Mouse (Mus musculus) naive thymus-derived CD4-positive, alpha-beta T cell, adult 2 months (primary cell): ENCODE measurements around the gene Afm.

ENCODE experiments used
- DNase-seq: peaks from one replicate; pipeline ENCODE4 v3.0.0-alpha.2; 2011; ENCODE audit warnings: low read depth

The Afm gene

DNA sequence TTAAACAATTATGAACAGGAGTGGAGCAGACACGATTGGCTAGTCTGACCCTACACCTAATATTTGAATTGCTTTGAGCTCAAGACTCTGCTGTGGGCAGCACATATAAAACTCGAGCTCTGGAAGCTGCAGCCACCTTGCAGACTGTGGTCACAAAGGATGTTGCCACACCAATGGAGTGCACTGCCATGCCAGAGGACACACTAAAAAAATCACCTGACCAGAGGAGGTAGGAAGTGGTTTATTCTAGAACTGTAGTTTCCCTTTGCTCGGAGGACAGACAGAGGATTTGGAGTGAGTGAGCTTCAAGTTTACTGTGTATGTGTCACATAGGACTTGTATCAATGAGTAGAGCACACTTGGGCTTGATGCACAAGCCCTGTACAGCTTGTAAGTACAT lies 37.3 kb downstream of the Afm start:
- no peak for DNase-seq

DNA sequence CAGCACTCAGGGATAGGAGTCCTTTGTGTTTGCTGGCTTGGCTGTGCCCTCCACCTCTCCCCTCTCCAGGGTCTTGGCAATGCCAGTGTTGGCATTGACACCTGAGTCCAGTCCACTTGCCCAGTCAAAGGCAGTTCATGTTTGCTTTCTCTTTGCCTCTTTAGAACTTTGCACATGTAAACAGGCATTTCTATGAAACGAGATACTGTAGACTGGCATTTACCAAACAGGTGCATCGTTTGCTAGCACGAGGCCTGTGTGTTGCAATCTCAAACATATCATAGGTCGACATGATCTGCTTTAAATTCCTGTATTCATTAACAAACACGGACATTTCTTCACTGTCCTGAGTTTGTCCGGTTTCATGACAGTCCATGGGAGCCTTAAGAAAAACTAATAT lies 42.0 kb downstream of the Afm start, which contains the start of gene 5830473C10Rik:
Gene 5830473C10Rik (plus strand): TSS at position 365 of the 400 bp plus-strand sequence.
- no peak for DNase-seq

DNA sequence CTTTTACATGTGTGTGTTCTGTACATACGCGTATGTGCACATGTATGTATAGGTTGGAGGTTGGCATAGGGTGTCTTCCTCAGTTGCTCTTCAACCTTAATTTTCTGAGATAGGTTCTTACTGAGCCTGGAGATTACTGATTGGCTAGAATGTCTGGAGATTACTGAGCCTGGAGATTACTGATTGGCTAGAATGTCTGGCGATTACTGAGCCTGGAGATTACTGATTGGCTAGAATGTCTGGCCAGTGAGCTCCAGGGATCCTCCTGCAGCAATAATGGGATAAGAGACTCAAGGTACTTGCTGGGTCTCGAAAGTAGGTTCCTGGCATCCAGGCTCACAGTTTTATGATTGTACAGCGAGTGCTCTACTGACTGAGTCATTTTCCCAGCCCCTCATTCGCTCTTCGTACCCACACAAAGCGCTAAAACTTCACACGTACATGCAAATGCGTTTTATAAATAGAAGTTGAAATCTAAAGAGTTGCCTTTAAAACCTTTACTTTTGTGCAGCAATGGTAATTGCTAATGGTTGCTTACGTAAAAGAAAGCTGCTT lies 43.1 kb downstream of the Afm start:
- no peak for DNase-seq

DNA sequence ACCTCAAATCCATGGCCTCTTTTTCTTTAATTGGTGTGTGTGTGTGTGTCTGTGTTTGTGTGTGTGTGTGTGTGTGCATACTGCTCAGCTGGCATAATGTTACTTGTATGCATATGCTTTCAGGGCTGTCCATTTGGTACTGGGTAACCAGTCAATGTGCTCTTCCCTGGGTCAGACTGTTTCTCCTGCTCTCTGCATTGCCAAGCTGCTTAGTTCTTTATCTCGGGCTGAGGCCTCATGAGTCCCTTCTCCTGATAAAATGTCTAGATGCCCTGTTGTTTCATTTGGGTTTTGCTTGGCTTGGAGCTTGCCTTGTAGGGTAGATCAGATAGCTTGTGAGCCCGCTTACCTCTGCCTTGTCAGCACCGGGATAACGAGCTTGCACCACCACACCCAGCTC lies 44.1 kb downstream of the Afm start:
- no peak for DNase-seq

DNA sequence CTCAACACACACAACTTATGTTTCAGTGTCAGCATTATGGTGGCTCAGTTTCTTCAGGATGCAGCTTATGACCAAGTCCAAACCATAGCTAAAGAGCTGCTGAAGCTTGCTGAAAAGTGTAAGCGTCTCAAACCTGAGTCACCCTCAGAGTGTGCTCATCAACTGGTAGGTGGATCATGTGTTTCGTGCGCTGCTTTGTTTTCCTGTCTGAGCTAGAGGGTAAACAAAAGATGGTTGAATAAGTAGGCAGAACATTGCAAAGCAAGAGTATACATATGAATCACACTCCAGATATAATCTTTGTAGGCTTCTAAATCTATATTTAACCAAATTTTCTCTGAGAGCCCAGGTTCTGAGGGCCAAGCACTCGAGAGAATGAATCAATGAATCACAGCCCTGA lies 45.4 kb downstream of the Afm start:
- DNase-seq = no peak

DNA sequence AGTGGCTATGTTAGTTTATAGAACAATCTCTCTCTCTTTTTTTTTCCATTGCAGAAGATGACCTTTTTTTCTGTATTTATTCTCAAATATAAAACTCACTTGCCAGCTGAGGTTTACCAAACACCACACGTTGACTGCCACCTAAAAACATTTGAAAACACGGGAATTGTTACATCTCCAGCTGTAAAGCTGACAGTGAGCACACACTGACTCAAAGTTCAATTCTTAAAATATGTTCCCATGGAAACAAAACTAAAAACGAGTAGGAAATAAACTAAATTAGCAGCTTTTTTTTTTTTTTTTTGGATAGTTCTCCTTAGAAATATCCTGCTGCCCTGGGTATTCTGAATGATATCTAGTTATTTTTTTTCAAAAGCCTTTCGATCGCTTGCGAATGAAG lies 46.5 kb downstream of the Afm start:
- no peak for DNase-seq

DNA sequence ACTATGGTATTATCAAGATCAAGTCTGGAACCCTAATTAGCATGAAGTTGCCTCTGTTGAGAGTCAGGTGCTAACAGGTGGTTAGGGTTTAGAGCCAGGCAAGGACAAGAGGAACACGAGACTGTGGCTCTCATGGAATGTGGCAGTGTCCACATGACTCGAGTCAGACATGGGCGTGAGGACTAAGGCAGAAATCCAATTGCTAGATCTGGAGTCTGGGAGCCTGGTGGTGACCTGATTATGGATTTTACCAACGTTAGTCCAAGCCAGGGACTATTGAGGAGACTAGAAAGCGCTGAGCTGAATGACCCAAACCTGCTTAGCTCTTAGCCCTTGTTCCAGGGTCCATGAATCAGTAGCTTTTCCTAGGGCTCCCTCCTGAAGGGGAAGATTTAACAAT lies 49.1 kb downstream of the Afm start:
- no peak for DNase-seq

DNA sequence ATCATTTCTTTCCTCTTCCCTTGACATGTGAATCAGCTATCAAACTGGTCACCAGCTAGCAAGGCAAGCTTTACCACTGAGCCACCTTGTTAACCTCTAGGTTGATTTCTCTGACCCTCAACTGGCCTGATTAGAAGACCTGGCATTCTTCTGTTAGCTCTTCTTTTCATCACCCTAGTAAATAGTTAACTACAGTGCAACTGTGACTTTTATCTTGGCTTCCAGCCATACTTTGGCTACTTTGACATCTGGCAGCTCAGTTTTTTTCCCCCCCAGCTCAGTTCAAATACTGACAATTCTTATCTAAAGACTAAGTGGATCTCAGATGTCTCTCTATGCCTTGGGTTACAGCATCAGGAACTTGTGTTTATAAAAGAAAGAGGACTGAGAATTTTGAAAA lies 49.6 kb downstream of the Afm start:
- no peak for DNase-seq

DNA sequence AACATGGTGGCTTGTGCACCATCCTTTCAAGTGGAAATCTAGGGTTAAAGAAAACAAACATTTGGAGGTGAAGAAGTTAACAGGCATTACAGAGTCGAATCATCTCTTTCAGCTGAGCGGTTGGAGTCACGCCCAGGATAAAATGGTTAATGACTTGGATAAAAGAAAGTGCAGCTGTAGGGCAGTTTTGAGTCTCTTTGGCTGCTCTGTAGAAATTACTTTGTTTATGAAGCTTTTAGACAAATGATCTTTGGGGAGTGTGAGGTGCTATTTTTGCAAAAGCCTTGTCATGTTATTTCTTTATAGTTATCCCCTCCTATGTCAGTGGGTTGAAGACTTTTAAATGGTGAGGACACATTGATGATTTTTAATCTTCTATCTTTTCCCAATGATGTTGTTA lies 52.5 kb downstream of the Afm start:
- DNase-seq = no peak

DNA sequence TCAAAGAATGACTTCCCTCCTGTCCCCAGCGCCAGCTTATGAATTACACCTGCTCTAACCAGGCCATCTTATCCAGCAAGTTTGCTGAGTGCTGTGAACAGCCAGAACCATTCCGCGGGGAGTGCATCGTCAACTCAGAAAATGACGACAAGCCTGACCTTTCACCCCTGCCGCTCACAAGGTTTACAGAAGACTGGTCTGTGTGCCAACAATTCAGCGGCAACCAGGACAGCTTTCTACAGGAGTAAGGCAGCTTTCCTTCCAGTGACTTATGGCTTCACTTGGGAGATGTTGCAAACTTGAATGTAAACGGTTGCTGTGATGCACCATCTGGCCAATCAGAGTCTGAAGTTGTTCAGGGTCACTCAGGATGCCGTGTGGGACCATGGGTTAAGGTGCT lies 59.0 kb downstream of the Afm start:
- no peak for DNase-seq

DNA sequence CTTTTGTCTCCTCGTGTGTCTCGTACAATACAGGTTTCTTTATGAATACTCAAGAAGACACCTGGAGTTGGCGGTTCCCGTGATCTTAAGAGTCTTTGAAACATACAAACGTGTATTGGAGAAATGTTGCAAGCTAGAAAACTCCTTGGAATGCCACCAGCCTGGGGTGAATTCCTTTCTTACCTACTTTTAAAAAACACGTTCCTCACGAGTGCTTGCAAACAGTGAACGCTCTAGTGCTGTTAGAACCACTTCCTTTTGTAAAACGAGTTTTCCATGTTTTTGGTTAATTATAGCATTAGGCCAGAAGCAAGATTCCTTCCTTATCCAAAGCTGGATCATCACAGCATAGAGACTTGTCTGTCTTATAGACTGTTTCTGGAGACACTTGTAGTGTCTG lies 60.8 kb downstream of the Afm start:
- DNase-seq = no peak

DNA sequence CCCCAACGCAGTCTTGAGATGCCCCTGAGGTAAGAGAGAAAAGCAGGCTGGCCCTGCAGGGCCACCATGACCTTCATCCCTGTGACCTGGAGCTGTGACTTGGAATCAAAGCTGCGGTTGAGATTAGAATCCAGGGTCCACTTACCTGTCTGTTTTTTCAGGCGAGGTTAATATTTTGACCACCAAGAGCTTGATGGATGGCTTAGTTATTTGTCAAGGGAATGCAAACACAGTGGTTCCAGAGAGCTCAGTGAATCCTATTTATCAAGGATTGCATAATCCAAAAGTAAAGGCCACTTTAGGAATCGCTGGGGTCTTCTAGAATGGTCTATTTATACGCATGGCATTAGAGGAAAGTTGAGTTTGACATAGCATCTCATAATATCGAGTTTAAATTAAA lies 63.4 kb downstream of the Afm start:
- DNase-seq = no peak

DNA sequence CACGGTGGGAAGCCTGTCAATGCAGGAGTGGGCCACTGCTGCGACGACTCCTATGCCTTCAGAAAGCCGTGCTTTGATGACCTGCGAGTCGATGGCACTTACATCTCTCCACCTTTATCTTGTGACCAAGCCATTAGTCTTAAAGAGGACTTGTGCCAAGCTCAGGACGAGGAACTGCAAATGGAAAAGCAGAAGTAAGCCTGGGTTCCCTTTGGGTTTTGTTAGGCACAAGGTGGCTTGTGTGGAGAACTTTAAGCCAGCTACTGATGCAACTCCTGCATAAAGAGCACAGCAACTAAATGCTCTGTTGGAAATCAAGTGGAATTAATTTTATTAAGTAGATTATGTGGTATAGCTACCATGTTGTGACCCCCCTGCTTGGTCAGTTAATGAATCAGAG lies 66.1 kb downstream of the Afm start:
- DNase-seq = no peak

DNA sequence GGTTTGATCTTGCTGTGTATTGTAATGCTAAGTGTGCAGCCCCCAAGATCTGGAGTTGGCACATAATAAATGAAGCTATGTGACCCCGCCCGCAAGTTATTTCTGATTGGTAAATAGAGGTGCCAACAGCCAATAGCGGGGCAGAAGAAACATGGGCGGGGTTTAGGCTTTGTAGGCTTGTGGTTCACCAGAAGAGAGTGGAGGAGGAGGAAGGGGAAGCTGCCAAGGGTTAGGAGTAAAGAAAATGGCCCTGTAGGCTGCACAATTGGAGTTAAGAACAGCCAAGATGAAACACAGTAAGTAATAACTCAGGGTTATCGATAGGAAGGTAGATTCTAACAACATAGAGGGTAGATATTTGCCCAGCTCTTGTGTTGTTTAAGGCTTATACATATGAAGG lies 67.8 kb downstream of the Afm start:
- DNase-seq = no peak

DNA sequence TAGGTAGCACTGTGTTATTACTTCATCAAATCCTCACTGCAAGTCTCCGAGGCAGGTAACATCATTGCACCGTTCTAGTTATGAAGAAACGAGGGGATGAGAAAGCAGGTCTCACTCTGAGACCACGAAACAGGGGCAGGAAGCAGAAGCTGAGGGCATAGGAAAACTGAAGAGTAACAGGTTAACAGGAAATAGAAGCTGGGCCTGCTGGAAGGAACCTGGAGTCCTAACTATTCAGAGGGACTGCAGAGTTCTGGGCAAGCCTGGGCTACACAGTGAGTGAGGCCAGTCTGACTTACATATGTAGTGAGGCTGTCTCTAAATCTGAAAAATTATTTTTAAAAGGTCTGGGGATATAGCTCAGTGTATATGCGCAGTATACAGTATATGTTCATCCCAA lies 69.4 kb downstream of the Afm start:
- no peak for DNase-seq

DNA sequence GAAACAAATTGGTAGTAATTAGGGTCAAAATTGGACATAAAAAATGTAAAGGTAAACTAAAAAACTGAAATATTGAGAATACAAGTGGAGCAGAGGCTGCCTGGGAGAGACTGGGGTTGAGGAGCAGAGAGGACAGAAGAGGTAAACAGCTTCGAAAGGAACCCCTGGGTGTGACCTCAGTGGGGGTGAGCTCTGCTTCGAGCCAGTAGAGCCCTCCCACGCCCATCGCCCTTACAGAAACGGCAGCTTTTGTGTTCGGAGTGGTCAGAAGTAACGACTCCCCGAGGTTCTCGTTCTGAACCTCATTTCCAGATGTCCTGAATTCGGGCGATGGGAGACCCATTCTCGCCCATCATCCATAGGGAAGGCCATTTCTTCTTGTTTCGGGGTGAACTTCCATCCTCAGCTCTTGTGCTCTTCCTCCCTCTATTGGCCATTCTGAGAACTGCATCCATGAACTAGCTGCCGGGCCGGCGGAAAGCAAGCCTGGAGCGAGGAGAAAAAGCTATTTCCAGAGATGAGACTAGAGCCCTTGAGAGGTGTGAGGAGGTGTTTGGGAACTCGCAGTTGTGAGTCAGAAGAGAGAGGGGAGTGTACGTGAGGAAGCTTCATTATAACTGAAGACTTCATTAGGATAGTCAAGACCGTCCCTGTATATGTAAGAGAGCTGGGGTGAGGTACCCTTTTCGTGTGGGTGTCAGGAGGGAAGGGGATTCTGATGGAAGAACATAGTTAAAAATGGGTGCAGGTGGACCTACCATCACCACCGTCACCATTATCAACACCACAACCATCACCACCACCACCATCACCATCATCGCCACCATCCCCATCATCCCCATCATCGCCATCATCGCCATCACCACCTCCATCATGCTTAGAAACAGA lies 70.2 kb downstream of the Afm start:
- peak; percentile 73 for DNase-seq

DNA sequence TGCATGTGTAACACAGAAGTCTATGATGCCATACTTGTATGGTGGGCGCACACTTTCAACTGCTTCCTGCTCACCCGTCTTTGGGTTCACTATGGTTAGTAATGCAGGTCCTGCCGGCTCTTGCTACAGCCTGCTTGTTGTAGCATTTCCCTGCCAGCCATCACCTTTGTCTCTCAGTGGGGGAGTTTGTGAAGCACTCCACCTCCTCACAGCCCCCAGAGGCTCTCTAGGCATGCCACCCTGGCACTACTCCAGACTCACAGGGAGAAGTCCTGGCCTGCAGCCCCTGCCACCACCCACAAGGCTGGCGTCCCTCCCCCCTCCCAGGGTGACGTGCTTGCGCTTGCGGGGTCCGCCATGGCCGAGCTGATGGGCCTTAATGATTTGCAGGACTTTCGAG lies 71.9 kb downstream of the Afm start:
- no peak for DNase-seq

DNA sequence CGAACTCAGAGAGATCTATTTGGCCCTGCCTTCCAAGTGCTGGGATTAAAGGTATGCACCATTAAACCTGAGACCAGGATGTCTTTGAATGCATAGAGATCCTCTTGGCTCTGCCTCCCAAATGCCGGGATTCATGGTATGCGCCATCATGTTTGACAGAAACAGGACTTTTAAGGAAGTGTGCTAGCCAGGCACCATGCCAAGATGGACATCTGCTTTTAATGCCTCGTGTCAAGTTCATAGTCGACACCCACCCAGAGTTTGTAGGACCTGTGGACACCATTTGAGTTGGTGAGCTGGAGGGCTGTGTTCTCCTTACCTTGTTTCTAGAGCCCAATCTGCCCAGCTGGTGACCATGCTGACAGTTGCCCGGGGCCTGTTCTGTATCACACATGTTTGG lies 73.2 kb downstream of the Afm start:
- DNase-seq = no peak

DNA sequence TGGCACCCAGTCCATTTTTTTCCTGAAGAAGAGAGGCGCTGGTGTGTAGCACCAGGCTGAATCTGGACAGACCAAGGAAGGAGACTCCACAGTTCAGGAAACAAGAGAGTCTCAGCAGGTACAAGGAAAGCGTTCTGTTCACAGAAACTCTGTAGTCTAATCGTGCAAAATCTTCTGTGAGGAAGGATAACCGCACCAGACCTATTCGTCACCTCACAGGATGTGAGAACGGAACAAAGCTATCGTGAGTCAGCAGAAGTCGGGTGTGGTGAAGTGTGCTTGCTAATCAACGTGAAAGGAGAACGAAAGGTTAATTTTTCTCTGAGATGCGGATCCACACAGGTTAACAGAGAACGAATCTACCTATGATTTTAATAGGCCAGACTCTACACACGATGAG lies 76.2 kb downstream of the Afm start:
- DNase-seq = peak; percentile 18

DNA sequence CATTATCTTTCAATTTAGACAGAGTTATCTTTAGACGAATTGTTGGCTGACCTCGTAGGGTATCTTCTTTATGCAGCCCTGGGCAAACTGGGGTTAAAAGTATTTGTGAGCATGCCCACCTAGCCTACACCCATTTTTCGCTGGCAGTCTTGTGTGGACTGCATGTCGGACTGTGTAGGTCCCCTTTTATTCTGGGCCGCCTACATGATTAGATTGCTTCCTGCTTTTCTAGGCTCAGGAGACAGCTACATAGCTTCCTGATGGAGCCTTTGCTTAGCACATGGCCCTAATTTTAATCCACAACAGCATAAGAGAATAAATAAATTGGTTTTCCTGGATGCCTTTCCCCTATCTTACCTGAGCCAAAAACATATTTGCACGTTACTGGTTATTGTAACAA lies 77.4 kb downstream of the Afm start:
- DNase-seq = no peak

DNA sequence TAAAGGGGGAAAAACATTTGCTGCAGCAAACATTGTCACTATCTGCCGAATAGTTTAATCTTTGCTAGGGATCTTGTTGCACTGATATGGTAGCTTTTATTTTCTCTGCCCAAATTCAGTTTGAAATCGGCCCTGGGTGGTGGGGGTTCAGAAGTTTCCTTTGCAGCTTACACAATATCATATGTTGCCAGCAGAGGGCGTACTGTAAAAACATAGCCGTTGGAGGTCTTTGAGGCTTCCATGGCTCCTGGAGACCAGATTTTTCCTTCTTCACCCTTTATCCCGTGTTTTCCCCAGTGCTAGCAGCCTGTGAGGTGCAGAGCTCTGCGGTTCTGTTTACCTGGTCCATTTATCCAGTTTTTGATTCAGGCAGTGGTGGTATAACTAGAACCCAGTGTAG lies 82.7 kb downstream of the Afm start:
- peak; percentile 34 for DNase-seq
